Mouse (Mus musculus): Measurements from ENCODE around the gene Pik3ap1.
"Not testable (repeated sequence)": the region's sequence is repeated elsewhere in the genome, so short reads cannot be mapped to it uniquely, and the experiment has no call there.

Pik3ap1 gene

DNA sequence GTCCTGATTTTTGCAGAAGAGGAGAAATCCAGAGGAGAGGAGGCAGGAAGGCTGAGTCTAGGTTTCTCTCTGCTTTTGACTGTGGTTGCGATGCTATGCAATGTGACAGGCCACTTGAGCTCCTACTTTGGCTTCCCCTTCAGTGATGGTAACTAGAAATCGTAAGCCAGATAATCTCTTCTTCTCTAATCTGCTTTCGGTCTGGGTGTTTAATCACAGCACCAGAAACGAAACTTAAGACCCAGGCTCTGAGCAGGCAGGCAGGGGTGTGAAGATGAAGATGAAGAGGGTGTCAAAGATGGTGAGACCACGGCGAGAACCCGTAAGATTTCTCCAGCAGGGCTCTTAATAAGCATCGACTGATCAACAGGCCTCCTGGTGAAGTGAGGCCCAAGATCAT, 51.9 kb downstream of the Pik3ap1 start:
- no peak for DNase-seq (ENCODE audit: low read depth in 2 of 2, low spot score in 2 of 2)

DNA sequence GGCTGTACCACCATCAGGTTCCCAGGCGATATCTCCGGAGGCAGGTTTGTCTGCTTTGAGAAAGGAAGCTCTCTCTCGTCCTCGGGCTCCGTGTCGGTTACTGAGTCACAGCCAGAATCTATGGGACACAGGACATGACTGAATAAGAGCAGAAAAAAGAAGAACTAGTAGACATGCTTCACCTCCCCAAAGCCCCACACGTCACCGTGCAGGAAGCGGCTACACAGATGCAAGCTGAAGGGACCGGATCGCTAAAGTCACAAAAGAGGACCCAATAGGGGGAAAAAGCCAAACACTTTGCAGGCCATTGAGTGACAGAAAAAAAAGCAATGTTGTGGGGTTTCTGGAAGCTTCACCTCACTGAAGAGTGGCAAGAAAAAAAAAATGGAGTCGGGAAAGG, 52.7 kb downstream of the Pik3ap1 start:
- peak; percentile 31 to 35 for DNase-seq (ENCODE audit: low read depth in 2 of 2, low spot score in 2 of 2)

DNA sequence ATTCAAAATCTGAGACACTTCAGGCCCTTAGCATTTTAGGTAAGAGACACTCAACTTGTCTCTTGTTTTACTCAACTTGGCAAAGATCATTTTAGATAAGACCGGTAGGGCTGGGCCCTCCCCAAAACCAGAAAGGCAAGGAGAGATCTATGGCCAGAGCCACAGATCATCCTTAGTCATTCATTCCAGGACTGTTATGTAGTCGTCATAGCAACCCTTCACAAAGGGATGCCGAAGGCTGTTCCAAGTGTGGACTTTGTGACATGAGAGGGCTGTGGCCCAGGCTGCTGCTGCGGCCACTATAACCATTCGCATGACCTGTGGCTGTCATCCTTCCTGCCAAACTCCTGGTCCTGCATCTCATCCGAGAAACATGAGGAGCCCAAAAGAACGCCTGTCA, 54.5 kb downstream of the Pik3ap1 start:
- no peak for DNase-seq (ENCODE audit: low read depth in 2 of 2, low spot score in 2 of 2)

DNA sequence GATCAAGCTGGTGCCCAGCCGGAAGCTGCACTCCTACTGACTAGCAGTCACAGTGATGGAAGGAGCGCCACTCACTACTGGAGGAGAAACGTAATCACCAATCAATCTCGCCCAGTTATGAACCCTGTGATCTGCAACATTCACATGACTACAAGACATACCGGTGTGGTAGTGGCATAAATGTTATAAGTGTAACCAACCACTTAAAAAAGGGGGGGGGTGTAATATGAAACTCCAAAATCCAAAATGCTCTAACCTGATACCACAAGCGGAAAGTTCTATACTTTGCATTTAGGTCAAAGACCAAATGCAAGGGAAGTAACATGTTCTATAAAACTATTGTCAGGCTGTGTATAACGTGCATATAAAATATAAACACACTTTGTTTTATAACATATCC, 54.9 kb downstream of the Pik3ap1 start:
- no peak for DNase-seq (ENCODE audit: low read depth in 2 of 2, low spot score in 2 of 2)

DNA sequence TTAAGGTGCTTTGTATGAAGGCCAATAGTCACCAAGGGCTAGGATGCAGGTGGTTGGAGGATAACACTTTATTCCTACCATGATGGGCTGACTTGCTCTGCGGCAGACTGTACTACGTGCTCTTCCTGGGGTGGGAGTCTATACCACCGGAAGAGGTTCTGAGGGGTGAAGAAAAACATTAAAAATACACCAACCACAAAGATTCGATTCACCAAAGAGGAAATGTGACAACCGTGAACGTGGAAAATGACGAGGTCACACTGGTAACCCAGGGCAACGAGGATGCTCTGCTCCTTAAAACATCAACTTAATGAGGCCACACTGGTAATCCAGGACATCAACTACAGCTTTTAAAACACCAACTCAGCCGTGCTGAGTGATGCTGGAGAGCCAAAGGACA, 56.2 kb downstream of the Pik3ap1 start:
- DNase-seq (ENCODE audit: low read depth in 2 of 2, low spot score in 2 of 2), result peak; percentile 65 to 72

DNA sequence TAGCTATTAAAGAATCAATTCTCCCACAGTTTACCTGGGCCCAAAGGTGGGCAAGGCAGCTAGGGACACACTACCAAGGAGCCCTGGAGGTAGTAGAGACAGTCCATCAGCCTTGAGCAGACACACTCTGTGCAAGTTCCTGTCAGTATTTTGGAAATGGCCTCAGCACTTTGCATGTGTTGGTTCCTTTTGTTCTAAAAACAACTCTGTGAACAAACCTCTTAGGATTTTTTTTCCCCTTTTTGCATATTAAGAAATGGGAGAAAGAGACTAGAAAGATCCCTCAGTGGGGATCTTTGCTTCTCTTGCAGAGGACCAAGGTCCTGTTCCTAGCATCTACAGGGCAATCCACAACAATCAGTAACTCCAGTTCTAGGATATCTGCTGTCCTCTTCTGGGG, 61.1 kb downstream of the Pik3ap1 start:
- no peak for DNase-seq (ENCODE audit: low read depth in 2 of 2, low spot score in 2 of 2)

DNA sequence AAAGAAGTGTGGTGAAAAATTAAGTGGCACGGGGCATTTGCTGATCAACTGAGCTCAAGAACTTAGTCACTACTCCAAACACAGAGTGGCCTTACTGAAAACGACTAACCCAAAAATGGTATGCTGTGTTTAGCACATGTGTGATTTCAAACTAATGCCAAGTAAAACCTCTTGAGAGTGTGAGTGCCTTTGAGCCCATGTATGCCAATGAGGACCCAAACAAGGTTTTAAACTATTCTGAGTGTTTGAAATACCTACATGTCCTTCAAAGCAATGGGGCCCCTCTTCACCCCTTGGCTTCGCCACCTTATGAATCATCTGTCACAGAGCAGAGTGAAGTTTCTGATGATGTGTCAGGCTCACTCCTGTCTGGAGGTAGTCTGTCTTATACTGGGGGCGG, 61.8 kb downstream of the Pik3ap1 start:
- no peak for DNase-seq (ENCODE audit: low read depth in 2 of 2, low spot score in 2 of 2)

DNA sequence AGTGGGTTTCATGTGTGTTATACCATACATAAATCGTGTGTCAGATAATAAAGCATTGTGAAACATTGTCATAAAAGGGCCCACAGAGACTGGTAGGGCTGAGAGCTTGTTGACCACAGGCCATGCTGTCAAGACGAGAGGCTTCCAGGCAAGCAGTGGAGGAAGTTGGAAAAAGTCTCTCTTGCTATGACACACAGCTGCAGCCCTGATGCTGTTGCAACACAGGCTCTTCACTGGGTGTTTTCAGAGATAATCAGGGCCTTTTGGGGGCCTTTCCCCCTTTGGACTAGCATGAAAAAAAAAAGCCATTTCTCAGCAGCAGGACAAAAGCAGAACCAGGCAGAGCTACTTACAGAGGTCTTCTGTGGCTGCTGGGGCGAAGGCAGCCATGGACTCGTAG, 63.8 kb downstream of the Pik3ap1 start:
- DNase-seq (ENCODE audit: low read depth in 2 of 2, low spot score in 2 of 2), result no peak

DNA sequence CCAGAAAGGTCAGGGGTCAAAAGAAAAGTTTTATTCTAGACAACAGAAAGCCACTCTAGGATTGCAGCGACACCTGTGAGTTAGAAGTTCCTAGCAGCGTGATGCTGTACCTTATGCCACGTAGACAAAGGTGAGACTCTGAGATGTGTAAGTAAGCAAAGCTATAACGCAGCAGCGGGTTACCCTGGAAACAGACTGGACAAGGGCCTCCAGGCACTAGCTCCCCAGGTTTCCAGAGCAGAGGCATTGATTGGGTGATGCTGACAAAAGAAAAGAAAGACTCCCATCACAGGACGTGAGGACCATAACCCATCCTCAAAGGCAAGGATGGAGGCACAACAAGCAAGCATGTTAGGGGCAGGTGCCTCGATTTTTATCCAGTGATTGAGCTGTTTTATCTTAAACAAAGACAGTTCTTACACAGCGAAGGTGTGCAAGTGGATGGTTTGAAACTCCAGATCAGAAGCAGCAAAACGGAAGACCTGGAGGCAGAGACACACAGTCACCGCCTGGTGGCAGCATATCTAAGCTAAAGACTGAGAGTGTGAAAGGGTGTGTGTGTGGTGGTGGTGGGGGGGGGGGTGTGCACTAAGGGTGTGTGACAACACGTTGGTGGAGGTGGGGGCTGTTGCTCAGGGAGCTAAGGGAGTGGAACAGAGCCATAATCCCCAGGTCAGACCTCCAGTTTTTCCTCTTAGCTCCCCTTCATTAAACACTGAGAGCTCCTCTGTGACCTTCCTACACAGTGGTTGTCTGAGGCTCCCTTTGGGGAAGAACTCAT, 67.4 kb downstream of the Pik3ap1 start:
- DNase-seq (ENCODE audit: low read depth in 2 of 2, low spot score in 2 of 2), result peak; percentile 32 to 40

DNA sequence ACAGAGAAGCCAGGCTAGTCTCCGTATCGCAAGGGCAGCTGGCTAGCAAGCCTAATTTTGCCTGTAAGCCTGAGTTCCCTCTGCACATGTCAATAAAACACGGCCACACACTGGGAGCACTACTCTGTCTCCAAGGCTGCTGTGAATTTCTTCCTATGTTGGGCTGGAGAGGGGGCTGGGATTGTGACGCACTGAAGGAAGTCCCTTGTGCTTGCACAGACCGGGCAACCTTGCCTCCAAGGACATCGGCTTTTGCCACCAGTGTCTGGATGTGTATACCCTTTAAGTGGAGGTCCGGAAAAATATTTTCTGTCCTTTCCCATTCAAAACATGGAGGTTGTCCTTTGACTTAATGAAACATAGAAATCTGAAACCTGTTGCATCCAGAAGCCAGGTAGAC, 70.2 kb downstream of the Pik3ap1 start:
- DNase-seq (ENCODE audit: low read depth in 2 of 2, low spot score in 2 of 2), result no peak

DNA sequence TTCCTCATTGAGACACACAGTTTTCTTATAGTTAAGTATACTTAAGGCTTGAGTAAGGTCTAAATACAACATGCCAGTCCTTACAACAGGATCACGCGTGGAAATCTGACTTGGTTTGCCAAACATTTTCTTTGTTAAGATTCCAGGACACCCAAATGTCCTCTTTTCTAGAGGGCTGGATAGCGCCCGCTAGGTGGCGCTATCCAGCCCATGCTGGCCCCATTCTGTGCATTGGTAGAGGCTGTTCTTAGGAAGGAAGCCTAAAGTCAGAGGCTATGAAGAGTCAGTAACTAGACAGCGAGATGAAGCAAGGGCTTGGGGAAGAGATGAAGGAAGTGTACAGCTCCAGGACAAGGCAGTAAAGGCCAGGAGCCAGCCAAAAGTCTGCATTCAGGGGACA, 71.2 kb downstream of the Pik3ap1 start:
- DNase-seq (ENCODE audit: low read depth in 2 of 2, low spot score in 2 of 2), result peak; percentile 14 to 16

DNA sequence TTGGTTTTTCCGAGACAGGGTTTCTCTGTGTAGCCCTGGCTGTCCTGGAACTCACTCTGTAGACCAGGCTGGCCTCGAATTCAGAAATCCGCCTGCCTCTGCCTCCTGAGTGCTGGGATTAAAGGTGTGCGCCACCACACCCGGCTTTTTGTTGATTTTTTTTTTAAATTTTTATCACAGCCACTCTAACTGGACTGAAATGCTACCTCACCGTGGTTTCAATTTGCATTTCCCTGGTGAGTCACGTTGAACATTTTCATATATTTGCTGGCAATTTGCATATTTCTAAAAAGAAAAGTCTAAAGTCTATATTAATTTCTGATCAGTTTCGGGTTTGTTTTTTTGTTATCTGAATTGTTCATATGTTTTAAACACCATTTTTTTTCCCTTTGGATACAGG, 72.3 kb downstream of the Pik3ap1 start:
- DNase-seq (ENCODE audit: low read depth in 2 of 2, low spot score in 2 of 2), result not testable (repeated sequence)

DNA sequence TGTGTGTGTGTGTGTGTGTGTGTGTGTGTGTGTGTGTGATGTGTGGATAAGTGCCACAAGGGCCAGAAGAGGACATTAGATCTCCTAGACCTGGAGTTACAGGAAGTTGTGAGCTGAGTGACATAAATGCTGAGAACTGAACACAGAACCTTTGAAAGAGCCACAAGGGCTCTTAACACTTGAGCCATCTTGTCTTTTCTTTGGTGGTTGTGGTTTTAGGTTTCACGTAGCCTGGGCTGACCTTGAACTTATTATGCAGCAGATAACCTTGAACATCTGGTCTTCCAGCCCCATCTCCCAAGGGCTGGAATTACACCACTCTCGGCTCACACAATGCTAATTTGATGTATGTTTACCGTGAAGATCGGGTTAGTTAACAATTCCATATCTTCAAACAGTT, 72.9 kb downstream of the Pik3ap1 start:
- DNase-seq (ENCODE audit: low read depth in 2 of 2, low spot score in 2 of 2), result no peak

DNA sequence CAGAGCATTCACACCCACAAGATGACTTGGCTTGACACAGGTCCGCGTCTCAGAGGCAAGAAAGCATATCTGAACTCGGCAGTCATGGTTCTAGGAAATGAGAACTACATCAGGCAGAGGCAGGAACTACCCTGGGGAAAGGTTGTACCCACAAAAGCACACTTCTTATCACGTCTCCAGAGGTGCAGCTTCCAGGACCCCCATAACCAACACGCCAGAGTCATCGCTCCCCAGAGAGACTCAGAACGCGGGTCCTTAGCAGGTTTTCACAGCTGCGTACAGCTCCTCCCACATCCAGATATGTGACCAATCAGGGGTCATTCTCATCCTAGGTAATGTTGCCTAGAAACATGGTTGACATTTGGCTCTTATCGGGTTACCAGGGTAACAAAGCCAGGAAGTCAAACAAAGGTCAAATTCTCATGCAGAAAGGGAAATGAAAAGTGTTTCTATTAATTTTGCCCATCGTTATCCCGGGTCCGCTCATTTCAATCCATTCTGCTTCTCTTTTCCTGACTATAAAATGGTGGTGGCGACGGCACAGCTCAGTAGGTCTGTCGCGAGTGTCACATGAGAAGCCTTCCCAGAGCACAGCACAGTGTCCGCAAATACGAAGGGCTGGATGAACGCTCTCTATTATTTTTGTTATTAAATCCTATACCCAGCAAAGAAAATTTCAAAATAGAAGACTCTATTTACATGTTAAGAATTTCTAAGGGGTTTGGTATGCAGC, 73.8 kb downstream of the Pik3ap1 start:
- no peak for DNase-seq (ENCODE audit: low read depth in 2 of 2, low spot score in 2 of 2)

DNA sequence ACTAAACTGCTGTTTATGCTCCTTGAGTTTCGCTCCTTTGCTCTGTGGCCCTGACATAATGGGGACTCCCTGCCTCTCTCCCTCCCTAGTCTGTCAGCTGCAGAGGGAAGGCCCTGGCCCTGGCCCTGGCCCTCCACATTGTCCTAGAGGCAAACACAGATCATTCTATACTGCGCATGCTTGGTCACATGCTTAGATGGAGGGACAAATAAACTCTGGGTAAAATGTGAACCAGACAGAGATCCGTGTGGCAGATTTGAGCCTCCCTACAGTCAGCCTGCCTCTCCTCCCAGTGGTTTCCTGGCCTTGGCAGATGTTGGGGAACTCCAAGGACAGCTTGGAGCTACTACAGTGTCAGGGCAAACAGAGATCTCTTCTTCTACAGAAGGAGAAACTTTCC, 81.0 kb downstream of the Pik3ap1 start:
- DNase-seq (ENCODE audit: low read depth in 2 of 2, low spot score in 2 of 2), result no peak

DNA sequence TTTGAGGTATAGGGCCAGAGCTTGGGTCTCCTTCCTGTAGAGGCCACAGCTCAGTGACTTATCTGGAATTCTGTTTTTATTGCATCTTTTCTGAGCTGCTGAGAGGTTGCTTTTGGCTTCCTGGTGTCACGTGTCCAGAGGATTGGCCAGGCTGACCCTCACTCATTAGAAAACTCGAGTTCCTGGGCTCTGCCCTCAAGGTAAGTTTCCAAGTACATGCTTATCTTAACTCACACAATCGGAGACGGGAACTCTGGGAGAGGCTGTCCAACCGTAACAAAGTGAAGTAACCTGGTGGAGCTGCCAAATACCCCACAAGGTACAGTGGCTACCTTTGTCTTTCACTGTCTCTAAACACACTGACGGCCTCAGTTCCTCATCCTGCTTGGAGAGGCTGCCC, 81.5 kb downstream of the Pik3ap1 start:
- no peak for DNase-seq (ENCODE audit: low read depth in 2 of 2, low spot score in 2 of 2)

DNA sequence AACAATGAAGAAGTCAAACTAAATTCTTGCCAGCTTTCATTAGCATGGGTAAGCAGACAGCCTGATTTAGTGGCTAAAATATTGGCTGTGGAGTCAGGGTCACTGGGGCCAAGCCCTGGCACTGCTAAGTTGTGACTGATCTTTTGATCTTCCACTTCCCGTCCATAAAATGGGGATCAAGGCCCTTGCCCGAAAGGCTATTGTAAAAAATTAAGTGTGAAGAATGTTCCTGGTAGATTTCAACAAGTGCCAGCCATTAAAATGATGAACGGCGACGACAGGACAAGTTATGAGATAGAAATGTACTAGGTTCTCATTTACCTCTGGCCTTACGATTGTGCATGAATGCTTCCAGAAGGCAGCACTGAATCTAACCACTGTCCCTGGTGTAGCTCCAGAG, 83.0 kb downstream of the Pik3ap1 start:
- no peak for DNase-seq (ENCODE audit: low read depth in 2 of 2, low spot score in 2 of 2)

DNA sequence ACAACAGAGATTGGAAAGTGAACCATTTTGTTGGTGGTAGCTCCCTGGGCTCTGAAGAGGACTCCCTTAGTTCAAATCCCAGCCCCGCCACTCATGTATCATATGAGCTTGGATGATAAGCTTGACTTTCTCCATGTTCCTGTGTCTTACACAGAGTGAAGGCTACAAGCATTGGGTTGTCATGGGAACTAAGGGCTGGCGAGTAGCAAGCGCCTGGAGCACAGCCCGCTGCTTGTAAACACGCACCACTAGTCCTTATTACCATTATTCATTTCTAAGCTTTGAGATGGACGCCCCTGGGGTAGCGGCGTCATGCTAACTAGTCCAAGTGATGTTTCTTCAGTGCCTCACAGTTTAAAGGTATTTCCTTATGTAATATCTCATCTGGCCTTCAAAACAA, 85.5 kb downstream of the Pik3ap1 start:
- DNase-seq (ENCODE audit: low read depth in 2 of 2, low spot score in 2 of 2), result no peak

DNA sequence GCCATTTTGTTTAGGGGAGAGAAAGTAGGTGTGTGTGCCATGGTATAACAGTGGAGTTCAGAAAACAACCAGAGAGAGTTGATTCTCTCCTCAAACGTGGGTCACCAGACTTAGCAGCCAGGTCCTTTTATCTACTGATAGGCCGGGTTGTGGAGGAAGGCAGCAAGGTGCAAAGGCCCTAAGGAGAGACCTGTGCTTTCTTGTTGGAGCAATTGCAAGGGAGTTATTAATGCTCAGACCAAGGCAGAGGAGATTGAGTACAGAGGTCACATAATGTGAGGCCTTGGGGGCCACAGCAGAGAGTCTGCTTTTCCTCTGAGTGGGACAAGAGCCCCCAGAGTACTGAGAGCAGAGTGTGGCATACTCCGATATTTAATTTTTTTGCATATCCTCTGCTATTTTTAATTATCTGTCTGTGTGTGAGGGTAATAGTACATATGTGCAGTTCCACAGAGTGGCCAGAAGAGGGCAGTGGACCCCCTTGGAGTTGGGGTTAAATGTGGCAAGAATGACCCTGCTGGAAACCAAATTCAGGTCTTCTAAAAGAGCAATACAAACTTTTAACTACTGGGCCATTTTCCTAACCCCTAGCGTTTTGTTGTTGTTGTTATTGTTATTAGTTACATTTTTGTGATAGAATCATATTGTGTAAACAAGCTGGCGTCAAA, 93.8 kb downstream of the Pik3ap1 start:
- DNase-seq (ENCODE audit: low read depth in 2 of 2, low spot score in 2 of 2), result no peak

DNA sequence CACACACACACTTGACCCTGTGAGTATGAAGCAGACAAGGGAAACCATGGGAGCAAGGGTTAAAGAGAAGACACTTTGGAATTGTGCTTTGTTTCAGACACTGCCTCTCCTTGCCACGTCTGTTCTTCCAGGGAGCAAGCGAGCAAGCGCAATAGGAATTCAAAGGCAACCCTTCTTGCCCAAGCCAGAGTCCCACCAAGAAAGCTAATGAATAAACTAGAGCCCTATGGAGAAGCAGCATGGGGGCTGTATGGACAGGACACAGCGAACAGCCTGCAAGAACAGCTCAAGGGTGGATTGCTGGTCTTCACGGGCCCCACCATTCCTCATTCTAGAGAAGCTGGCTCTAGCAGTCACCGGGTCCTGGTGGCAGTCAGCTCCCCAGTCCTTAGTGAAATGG, 96.3 kb downstream of the Pik3ap1 start:
- no peak for DNase-seq (ENCODE audit: low read depth in 2 of 2, low spot score in 2 of 2)

DNA sequence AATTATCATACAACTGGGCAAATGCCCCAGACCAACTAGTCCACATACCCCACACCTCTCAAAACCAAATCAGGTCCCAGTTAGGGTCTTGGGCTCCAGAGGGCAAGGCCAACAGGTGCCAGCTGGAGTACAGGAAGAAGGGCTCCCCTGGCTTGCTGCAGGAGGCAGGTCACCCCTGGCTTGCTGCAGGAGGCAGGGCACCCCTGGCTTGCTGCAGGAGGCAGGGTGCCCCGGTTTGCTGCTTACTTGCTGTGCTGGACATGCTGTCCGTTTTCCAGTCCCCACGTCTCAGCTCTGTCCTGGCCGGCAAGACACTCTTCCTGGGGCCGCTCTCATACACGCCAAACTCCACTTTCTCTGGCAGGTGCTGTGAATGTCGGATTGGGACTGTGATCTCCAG, 97.7 kb downstream of the Pik3ap1 start:
- no peak for DNase-seq (ENCODE audit: low read depth in 2 of 2, low spot score in 2 of 2)

DNA sequence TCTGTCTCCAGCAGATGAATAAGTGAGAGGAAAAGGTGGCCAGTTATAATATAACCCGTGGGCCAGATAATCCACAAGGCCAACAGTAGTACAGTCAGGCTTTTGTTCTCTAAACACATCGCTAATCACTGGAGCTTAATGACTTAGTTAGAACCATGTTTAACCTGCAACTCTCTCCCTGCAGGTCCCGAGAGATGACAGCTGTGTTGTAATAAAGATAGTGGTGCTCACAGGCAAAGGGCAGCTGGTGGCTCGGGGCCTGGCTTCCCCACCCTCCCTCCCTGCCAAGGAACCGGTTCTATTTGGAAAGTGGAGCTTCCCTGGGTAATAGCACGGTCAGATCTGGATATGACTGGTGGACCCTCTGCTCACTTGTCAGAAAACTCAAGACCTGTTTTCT, 100.4 kb downstream of the Pik3ap1 start:
- DNase-seq (ENCODE audit: low read depth in 2 of 2, low spot score in 2 of 2), result no peak
